Mouse (Mus musculus) pancreas, adult 10 weeks (tissue): ENCODE data around the gene Fam213b. TPM values are rescaled to one million over a fixed set of nuclear protein-coding genes. Genes with fewer than 3 reads are reported as not detected.

ENCODE experiments used
- polyA plus RNA-seq: library from polyadenylated mRNA; stranded (reverse); fragments of 350-450 nt; fragmentation: Illumina TruSeq; extraction: RNeasy Lipid Tissue Mini Kit (QIAGEN cat#74804); gene quantifications from one replicate; pipeline ENCODE4 v1.2.3, GENCODE M21; 2015; ENCODE audit warnings: low read depth, low replicate concordance; ENCODE audit not compliant: insufficient read depth

Gene Fam213b
- polyA plus RNA-seq, result 8.4 TPM

GRCm38 (mm10) chr4:154898506-154899446 is at the start of gene Fam213b:
Gene Fam213b (minus strand): TSS chr4:154899135.

GRCm38 (mm10) chr4:154928395-154929087 is 29.6 kb upstream of the Fam213b start, which contains the start of gene Tnfrsf14:
Gene Tnfrsf14 (minus strand): TSS chr4:154928563.

GRCm38 (mm10) chr4:154869440-154869839 is 29.5 kb downstream of the Fam213b start, which contains the start of gene Mmel1:
Gene Mmel1 (plus strand): TSS chr4:154869585.

Other genes starting within 250 kb of the Fam213b start
- gene Actrt2, start 231.3 kb downstream of the Fam213b start, polyA plus RNA-seq, result not detected
- gene Ttc34, start 61.7 kb downstream of the Fam213b start, polyA plus RNA-seq, result not detected
- gene Mmel1, start 29.6 kb downstream of the Fam213b start, polyA plus RNA-seq, result not detected
- 1.5 TPM for gene Tnfrsf14, start 29.4 kb upstream of the Fam213b start, polyA plus RNA-seq
- not detected for gene Hes5, start 61.8 kb upstream of the Fam213b start, polyA plus RNA-seq
- 13.5 TPM for gene Pank4, start 65.0 kb upstream of the Fam213b start, polyA plus RNA-seq
- gene Plch2, start 157.6 kb upstream of the Fam213b start, polyA plus RNA-seq, result 0.98 TPM
- 4.4 TPM for gene Pex10, start 167.9 kb upstream of the Fam213b start, polyA plus RNA-seq
- 28.9 TPM for gene Rer1, start 187.2 kb upstream of the Fam213b start, polyA plus RNA-seq
- 1.4 TPM for gene Morn1, start 187.4 kb upstream of the Fam213b start, polyA plus RNA-seq